Mouse (Mus musculus) embryonic fibroblast, embryonic 13.5 days (primary cell): ENCODE results near the gene Slc34a1.

Source experiments
- CTCF ChIP-seq: IDR thresholded peaks from 2 replicates; pipeline ENCODE4 v1.5.1; 2011; ENCODE audit warnings: mild to moderate bottlenecking, control low read depth, low read length, moderate library complexity, borderline replicate concordance; ENCODE audit not compliant: insufficient read depth
- POLR2A ChIP-seq: IDR thresholded peaks from 2 replicates; pipeline ENCODE4 v1.6.1; 2011; ENCODE audit warnings: low read depth, mild to moderate bottlenecking, control low read depth, low read length, moderate library complexity

DNA sequence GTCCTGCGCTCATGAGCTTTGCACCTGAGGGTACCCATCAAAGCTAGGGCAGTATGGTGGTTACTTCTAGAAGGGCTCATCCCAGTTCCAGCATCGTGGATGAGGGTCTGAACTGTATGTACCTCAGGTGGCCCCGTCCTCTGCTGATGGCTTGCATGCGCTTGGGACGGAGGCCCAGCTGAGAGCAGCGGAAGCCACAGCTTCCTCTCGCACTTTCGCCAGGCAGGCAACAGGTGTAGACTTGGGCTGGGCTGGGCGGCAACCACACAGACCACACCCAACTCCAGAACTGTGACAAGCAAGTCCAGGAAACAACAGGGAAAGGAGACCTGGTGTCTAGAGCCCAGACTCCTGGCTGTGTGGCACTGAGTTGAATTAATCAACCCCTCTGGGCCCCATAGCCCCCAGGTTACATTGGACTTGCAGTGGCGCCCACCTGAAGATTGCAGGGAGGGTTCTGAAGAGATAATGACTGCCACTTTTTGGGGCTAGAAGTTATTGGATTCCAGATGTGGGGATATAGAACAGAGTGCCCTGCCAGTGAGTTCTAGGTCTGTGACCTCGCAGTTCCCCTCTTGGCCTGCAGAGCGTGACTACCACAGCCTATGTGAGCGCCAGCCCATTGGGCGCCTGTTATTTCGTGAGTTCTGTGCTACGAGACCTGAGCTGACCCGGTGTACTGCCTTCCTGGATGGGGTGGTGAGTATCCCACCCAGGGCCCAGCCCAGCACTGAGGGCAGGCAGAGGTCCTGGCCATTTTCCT lies 51.9 kb downstream of the Slc34a1 start:
- TF ChIP-seq CTCF (no peak), POLR2A (no peak)
